Mouse (Mus musculus): ENCODE results near the gene Olfr551.

Olfr551 gene

DNA sequence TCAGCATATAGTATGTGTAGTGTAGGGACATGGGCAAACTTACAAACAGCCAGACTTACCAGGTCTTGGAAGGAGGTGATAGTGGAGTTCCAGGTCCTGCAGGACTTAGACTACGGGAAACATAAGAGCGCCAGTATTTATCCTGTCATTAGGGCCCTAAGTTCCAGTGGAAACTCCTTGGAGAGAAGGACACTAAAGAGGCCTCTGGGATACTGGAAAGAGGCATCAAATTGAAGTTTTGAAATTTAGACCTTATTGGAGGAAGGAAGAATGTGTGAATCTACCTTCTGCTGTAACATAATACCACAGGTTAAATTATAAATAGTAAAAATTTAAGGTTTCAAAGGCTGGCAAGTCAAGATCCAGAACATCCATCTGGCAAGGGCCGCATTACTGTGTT, at the start of gene Olfr551:
Olfr551 (minus strand) TSS at position 101 of the 400 bp plus-strand sequence.
- no peak for DNase-seq

GRCm38 (mm10) chr7:102638132-102638531, 46.4 kb upstream of the Olfr551 start, which contains the start of gene Olfr554:
Gene Olfr554 (plus strand): TSS chr7:102638432.
- no peak for DNase-seq

DNA sequence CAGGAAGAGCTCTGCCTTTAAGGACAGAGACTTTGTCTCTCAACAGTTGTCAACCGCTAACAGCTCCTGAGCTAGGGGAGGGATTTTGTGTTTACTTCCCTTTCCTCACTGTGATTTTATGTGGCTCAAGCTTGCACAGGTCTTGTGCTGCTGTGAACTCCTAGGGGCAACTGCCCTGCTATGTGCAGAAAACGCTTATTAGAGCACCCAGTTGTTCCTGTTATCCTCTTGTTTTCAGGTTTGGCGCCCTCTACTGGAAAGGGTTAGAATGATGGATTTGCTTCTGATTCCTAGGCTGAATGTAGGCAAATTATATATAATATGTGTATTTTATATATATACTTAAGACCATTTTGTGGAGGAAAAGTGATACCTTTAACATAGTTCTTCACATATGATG, 45.0 kb upstream of the Olfr551 start:
- DNase-seq = peak; percentile 35 to 40

GRCm38 (mm10) chr7:102620368-102620767, 28.7 kb upstream of the Olfr551 start:
- DNase-seq = peak in 1 of 2 experiments; percentile 12

DNA sequence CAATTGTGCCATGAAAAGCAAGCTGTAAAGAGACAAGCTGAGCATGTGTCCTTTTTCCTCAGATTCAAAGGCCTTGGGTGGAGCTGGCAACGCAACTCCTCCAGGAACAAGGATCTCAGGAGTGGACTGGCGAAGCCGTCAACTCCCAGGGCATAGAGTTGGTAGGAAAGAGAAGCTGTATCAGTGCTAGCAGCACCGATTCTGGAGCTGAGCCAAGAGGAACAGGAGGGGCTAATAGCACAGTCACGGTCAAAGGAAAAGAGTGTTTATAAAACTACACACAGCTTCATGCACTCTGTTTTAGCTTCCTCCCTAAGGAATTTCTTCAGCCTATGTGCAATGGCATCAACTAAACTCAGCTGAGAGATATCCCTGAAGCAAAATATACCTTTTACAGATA, 27.9 kb upstream of the Olfr551 start:
- no peak for DNase-seq

DNA sequence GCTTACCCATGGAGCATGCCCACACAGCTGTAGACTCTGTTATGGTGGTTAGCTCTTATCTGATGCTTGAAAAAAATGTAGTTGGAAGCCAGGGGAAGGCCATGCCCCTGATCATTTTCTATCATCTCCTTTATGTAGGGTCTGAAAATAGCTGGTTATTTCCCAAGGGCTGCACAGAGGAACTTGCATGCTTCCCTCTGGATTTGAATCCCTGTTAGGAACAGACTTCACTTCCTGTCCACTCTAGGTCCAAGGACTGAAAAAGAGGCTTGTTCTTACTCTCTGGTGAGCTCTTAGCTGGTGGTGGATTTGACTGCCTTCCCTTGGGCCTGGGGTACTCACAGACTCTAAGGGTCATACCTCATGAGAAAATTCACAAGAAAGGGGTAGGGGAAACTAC, 26.4 kb upstream of the Olfr551 start, which contains the start of gene Olfr553:
Olfr553 (minus strand) TSS at position 101 of the 400 bp plus-strand sequence.
- no peak for DNase-seq

GRCm38 (mm10) chr7:102597378-102598031, 5.8 kb upstream of the Olfr551 start, which contains the start of gene Olfr552:
Gene Olfr552 (plus strand): TSS chr7:102597770.
- peak in 1 of 2 experiments; percentile 9 for DNase-seq

- no peak for DNase-seq
Observed at GRCm38 (mm10) chr7:102575998-102576397, 15.7 kb downstream of the Olfr551 start.

- no peak for DNase-seq
Observed at GRCm38 (mm10) chr7:102573174-102573830, 18.4 kb downstream of the Olfr551 start.

DNA sequence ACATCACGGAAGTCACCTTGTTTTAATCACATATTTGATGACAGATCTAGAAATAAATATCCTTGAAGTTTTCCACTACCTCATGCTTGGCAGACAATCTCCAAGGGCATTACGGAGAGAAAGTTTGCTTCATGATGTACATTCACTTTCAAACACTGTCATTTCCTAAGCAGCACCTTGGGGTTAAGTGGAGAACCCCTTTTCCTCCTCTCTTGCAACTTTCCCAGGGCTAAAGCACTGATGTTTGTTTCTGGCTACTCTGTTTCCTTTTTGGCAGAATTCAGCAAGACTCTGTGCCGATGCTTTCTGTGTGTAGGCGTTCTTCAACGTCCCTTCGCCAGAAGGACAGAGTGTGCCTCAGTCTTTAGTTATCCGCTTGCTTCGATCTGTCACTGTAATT, 20.5 kb downstream of the Olfr551 start, which contains the start of gene Olfr550:
Olfr550 (plus strand) TSS at position 301 of the 400 bp plus-strand sequence.
- DNase-seq = no peak

GRCm38 (mm10) chr7:102566219-102566618, 25.5 kb downstream of the Olfr551 start:
- no peak for DNase-seq

GRCm38 (mm10) chr7:102564999-102565997, 26.4 kb downstream of the Olfr551 start, which contains the start of gene Trim21:
Gene Trim21 (minus strand): TSS chr7:102565486.
- peak; percentile 47 to 79 for DNase-seq

GRCm38 (mm10) chr7:102553279-102553678, 38.4 kb downstream of the Olfr551 start:
- no peak for DNase-seq

GRCm38 (mm10) chr7:102549570-102549969, 42.1 kb downstream of the Olfr551 start, which contains the start of gene Olfr549:
Gene Olfr549 (plus strand): TSS chr7:102549870.
- no peak for DNase-seq

- DNase-seq = no peak
Observed at GRCm38 (mm10) chr7:102541251-102541650, 50.4 kb downstream of the Olfr551 start.

- DNase-seq = no peak
Observed at GRCm38 (mm10) chr7:102540596-102540995, 51.1 kb downstream of the Olfr551 start, which contains the start of gene Olfr548-ps1. Gene Olfr548-ps1 (plus strand): TSS chr7:102540896.

DNA sequence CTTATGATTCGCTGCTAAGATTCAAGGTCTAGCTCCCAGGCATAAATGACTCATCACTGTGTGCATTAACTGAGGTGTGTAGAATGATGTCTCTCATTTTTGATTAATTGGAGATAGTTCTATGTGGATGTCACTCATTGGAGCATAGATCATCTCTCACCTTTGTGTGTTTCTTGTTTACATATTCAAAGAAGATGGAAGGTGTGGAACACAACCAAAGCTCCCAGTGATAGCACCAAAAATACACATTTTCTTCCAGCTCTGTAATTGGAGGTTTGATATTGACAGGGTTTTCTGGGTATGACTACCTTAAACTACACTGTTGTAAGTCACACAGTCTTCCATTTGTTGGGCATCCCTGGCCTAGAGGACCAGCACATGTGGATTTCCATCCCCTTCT, 57.2 kb downstream of the Olfr551 start, which contains the start of gene Olfr547:
Olfr547 (plus strand) TSS at position 301 of the 400 bp plus-strand sequence.
- DNase-seq = no peak

Data from cerebellum, adult 18-20 months (tissue).